Comparison of ENCODE assay signal across 8 mouse cellular contexts in the genomic region with DNA sequence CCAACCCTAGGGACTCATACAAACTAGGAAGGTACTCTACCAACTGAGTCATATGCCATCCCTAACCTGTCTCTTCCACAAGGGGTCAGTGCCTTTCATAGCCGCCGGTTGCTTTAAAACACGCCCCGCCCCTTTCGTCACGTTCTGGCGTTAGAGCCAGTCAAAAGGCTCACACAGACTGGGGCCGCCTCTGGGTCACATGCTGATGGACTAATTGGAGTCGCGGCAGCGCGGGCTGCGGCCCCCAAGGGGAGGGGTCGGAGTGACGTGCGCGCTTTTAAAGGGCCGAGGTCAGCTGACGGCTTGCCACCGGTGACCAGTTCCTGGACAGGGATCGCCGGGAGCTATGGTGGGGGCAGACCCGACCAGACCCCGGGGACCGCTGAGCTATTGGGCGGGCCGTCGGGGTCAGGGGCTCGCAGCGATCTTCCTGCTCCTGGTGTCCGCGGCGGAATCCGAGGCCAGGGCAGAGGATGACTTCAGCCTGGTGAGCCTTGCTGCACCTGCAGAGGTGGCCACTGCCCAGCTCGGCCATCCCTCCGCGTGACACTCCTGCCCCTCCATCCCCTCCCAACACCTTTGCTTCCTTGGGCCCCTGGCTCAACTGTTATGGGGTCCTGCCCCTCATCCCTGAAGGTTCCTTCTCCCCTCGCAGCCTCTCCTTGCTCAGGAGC. TPM values are rescaled to one million over a fixed set of nuclear protein-coding genes. Genes with fewer than 3 reads are reported as not detected.
DNase-seq lines count a peak whose midpoint lies in the region; ATAC-seq and TF ChIP-seq lines count a peak whose summit lies in the region.

A gene (plus strand): TSS at position 193 of the 674 bp plus-strand sequence.

- ATAC-seq in forebrain, embryonic 11.5 days (replicated peaks; ENCODE audit: low FRiP score), result peak; percentile 97
- peak; percentile 98 for ATAC-seq in heart, embryonic 16.5 days (replicated peaks; ENCODE audit: extremely low read depth, insufficient read depth, low FRiP score)
- peak; percentile 92 for ATAC-seq in liver, embryonic 15.5 days (ENCODE audit: insufficient read depth)
- peak; percentile 96 for ATAC-seq in neural tube, embryonic 12.5 days (ENCODE audit: low FRiP score, low read depth)

- WGBS in forebrain, embryonic 11.5 days, result under 1% methylated on average over 38 of the region's 38 CpGs
- WGBS in heart, embryonic 16.5 days, result under 1% methylated on average over 38 of the region's 38 CpGs
- WGBS in liver, embryonic 15.5 days (ENCODE audit: insufficient replicate concordance), result under 1% methylated on average over 38 of the region's 38 CpGs
- WGBS in neural tube, embryonic 12.5 days, result under 1% methylated on average over 35 of the region's 38 CpGs

- no peaks in the 10 kb centered on the region for H3K79me2 ChIP-seq in CH12.LX (replicated peaks; ENCODE audit: control insufficient read depth, extremely low read depth, insufficient read depth, poor library complexity, severe bottlenecking)

- peak within 1 kb of the TSS; percentile 28 for H3K9ac ChIP-seq in CH12.LX (ENCODE audit: insufficient read depth, low read depth)
- peak within 1 kb of the TSS; percentile 70 for H3K9ac ChIP-seq in forebrain, embryonic 11.5 days (ENCODE audit: low read length)
- H3K9ac ChIP-seq in heart, embryonic 16.5 days (ENCODE audit: low read length), result peak within 1 kb of the TSS; percentile 90
- H3K9ac ChIP-seq in liver, embryonic 15.5 days, result peak within 1 kb of the TSS; percentile 63
- peak within 1 kb of the TSS; percentile 80 for H3K9ac ChIP-seq in neural tube, embryonic 12.5 days

- dilution Hi-C loops in CH12.LX (cut with MboI; ENCODE audit: extremely low pct_ligation_motif_present, extremely low pct_unique_long_range_greater_than_20kb, low sequenced_read_pairs), result no loop called here

- H3K4me3 ChIP-seq in CH12.LX (replicated peaks in 1 of 3; ENCODE audit: low read depth in 2 of 3, low read length in 2 of 3, poor library complexity in 1 of 3), result peak within 1 kb of the TSS; percentile 77 to 82 (median 79)
- peak within 1 kb of the TSS; percentile 61 for H3K4me3 ChIP-seq in forebrain, embryonic 11.5 days (ENCODE audit: low read depth, low read length)
- peak within 1 kb of the TSS; percentile 80 for H3K4me3 ChIP-seq in heart, embryonic 16.5 days (ENCODE audit: low read length)
- H3K4me3 ChIP-seq in liver, embryonic 15.5 days (replicated peaks), result peak within 1 kb of the TSS; percentile 69
- peak within 1 kb of the TSS; percentile 68 for H3K4me3 ChIP-seq in neural tube, embryonic 12.5 days

- H3K4me2 ChIP-seq in CH12.LX (ENCODE audit: insufficient read depth, low read depth, poor library complexity, severe bottlenecking), result peak within 1 kb of the TSS; percentile 87
- peak within 1 kb of the TSS; percentile 93 for H3K4me2 ChIP-seq in forebrain, embryonic 11.5 days (ENCODE audit: low read depth, low read length, severe bottlenecking)
- H3K4me2 ChIP-seq in heart, embryonic 16.5 days (ENCODE audit: low read depth, low read length), result peak within 1 kb of the TSS; percentile 99
- peak within 1 kb of the TSS; percentile 95 for H3K4me2 ChIP-seq in liver, embryonic 15.5 days
- H3K4me2 ChIP-seq in neural tube, embryonic 12.5 days (replicated peaks), result peak within 1 kb of the TSS; percentile 96

- no peaks in the 10 kb centered on the region for H3K27me3 ChIP-seq in CH12.LX (replicated peaks)
- no peaks in the 10 kb centered on the region for H3K27me3 ChIP-seq in forebrain, embryonic 11.5 days (ENCODE audit: control insufficient read depth, insufficient read depth, low read length)
- no peaks in the 10 kb centered on the region for H3K27me3 ChIP-seq in heart, embryonic 16.5 days (ENCODE audit: control insufficient read depth, insufficient read depth, low read length)
- no peaks in the 10 kb centered on the region for H3K27me3 ChIP-seq in liver, embryonic 15.5 days
- no peaks in the 10 kb centered on the region for H3K27me3 ChIP-seq in neural tube, embryonic 12.5 days (replicated peaks)

- TF ChIP-seq CTCF in CH12.LX (conservative IDR thresholded peaks at IDR 0.05 in 1 of 2, IDR thresholded peaks at IDR 0.05 in 1 of 2; ENCODE audit: low read depth in 2 of 2, low read length in 2 of 2), result peak in 1 of 2 experiments; percentile 77; a peak in 3 of 4 replicates

- peak; percentile 100 for DNase-seq in CH12.LX (ENCODE audit: extremely low read depth)
- DNase-seq in c-Kit-positive CD71-positive TER-119-negative erythroid progenitor cells, embryonic 14.5 days (ENCODE audit: low read depth), result peak; percentile 99
- DNase-seq in forebrain, embryonic 11.5 days (ENCODE audit: low spot score), result peak; percentile 97
- peak; percentile 100 for DNase-seq in kidney, postnatal 36 days
- DNase-seq in telencephalon, adult 2 months (ENCODE audit: low read depth, low spot score), result peak; percentile 97

- peak; percentile 78 for TF ChIP-seq POLR2A in CH12.LX (IDR thresholded peaks at IDR 0.05; ENCODE audit: low read depth, low read length)

- in situ Hi-C loops in CH12.LX (cut with MboI; ENCODE audit: low pct_ligation_motif_present, low pct_unique_long_range_greater_than_20kb, low sequenced_read_pairs), result no loop called here

- peak within 1 kb of the TSS; percentile 6; the same call in 1 of the 2 replicates for H3K27ac ChIP-seq in CH12.LX (ENCODE audit: insufficient read depth, low read depth)
- H3K27ac ChIP-seq in forebrain, embryonic 11.5 days (ENCODE audit: low read depth, low read length), result no peak within 1 kb of the TSS
- peak within 1 kb of the TSS; percentile 54 for H3K27ac ChIP-seq in heart, embryonic 16.5 days (ENCODE audit: low read length)
- H3K27ac ChIP-seq in liver, embryonic 15.5 days (replicated peaks), result peak within 1 kb of the TSS; percentile 59
- no peak within 1 kb of the TSS for H3K27ac ChIP-seq in neural tube, embryonic 12.5 days

- H3K4me1 ChIP-seq in CH12.LX (ENCODE audit: control insufficient read depth in 1 of 2, insufficient read depth in 2 of 2), result peaks cover 11 to 39% of the 10 kb centered on the region in 2 experiments
- 0 out of 2 replicates have a peak, but pooled peaks cover 4% of the 10 kb centered on the region for H3K4me1 ChIP-seq in forebrain, embryonic 11.5 days (replicated peaks; ENCODE audit: control insufficient read depth, insufficient read depth, low read length)
- 0 out of 2 replicates have a peak, but pooled peaks cover 7% of the 10 kb centered on the region for H3K4me1 ChIP-seq in heart, embryonic 16.5 days (ENCODE audit: control insufficient read depth, insufficient read depth, low read length)
- peaks cover 37% of the 10 kb centered on the region for H3K4me1 ChIP-seq in liver, embryonic 15.5 days (replicated peaks)
- H3K4me1 ChIP-seq in neural tube, embryonic 12.5 days, result peaks cover 11% of the 10 kb centered on the region; the same call in 1 of the 2 replicates

- peak; percentile 36 for TF ChIP-seq RAD21 in CH12.LX (IDR thresholded peaks at IDR 0.05; ENCODE audit: low read depth, low read length)

- H3K9me3 ChIP-seq in CH12.LX (replicated peaks; ENCODE audit: low read length), result no peaks in the 10 kb centered on the region
- H3K9me3 ChIP-seq in forebrain, embryonic 11.5 days (ENCODE audit: control insufficient read depth, low read length), result no peaks in the 10 kb centered on the region
- H3K9me3 ChIP-seq in heart, embryonic 16.5 days (replicated peaks; ENCODE audit: control insufficient read depth, low read length), result no peaks in the 10 kb centered on the region
- no peaks in the 10 kb centered on the region for H3K9me3 ChIP-seq in liver, embryonic 15.5 days (replicated peaks)
- H3K9me3 ChIP-seq in neural tube, embryonic 12.5 days, result no peaks in the 10 kb centered on the region

- TF ChIP-seq EP300 in CH12.LX (IDR thresholded peaks at IDR 0.05; ENCODE audit: low read length), result no peak

- H3K36me3 ChIP-seq in CH12.LX (replicated peaks in 1 of 2; ENCODE audit: control insufficient read depth in 1 of 2, insufficient read depth in 1 of 2, low read length in 1 of 2), result peaks cover 16 to 40% of the 10 kb centered on the region in 2 experiments
- no peaks in the 10 kb centered on the region for H3K36me3 ChIP-seq in forebrain, embryonic 11.5 days (ENCODE audit: control insufficient read depth, insufficient read depth, low read length)
- 0 out of 2 replicates have a peak, but pooled peaks cover 3% of the 10 kb centered on the region for H3K36me3 ChIP-seq in heart, embryonic 16.5 days (ENCODE audit: control insufficient read depth, insufficient read depth)
- 0 out of 2 replicates have a peak, but pooled peaks cover 4% of the 10 kb centered on the region for H3K36me3 ChIP-seq in liver, embryonic 15.5 days (replicated peaks)
- H3K36me3 ChIP-seq in neural tube, embryonic 12.5 days, result peaks cover 14% of the 10 kb centered on the region; the same call in 1 of the 2 replicates

TF ChIP-seq in CH12.LX, 34 proteins besides CTCF, POLR2A, EP300 and RAD21 (continues in another document):
- peak; percentile 40; the same call in 1 of the 2 replicates for TF ChIP-seq NRF1 (IDR thresholded peaks at IDR 0.05; ENCODE audit: low read depth, low read length)
- no peak for TF ChIP-seq MAFK (IDR thresholded peaks at IDR 0.05; ENCODE audit: insufficient replicate concordance, low read length)
- TF ChIP-seq MXI1 (IDR thresholded peaks at IDR 0.05; ENCODE audit: low read depth, low read length), result peak; percentile 29
- TF ChIP-seq SMC3 (IDR thresholded peaks at IDR 0.05; ENCODE audit: low read depth, low read length), result peak; percentile 59
- TF ChIP-seq USF2 (conservative IDR thresholded peaks at IDR 0.05; ENCODE audit: low read depth, low read length), result peak; percentile 70
- TF ChIP-seq HCFC1 (IDR thresholded peaks at IDR 0.05; ENCODE audit: low read depth, low read length), result peak; percentile 52
- no peak for TF ChIP-seq RCOR1 (conservative IDR thresholded peaks at IDR 0.05; ENCODE audit: low read depth, low read length)
- peak; percentile 85 for TF ChIP-seq TBP (conservative IDR thresholded peaks at IDR 0.05; ENCODE audit: low read depth, low read length)
- no peak for TF ChIP-seq CHD1 (IDR thresholded peaks at IDR 0.05; ENCODE audit: low read depth, low read length)
- TF ChIP-seq TCF12 (IDR thresholded peaks at IDR 0.05; ENCODE audit: low read depth, low read length), result peak; percentile 60; the same call in 1 of the 2 replicates
- TF ChIP-seq E2F4 (IDR thresholded peaks at IDR 0.05; ENCODE audit: insufficient replicate concordance, low read depth, low read length), result peak; percentile 33; the same call in 1 of the 2 replicates
- TF ChIP-seq MAZ (IDR thresholded peaks at IDR 0.05; ENCODE audit: low read depth, low read length), result peak; percentile 86
- TF ChIP-seq JUN (IDR thresholded peaks at IDR 0.05; ENCODE audit: insufficient read depth, low read depth, low read length), result no peak

RNA-seq across cellular contexts. Expression of the gene that starts here (rescaled TPM):
- 27.5 and 31.2 TPM in 2 replicates for total RNA-seq in CH12.LX (2012; rRNA removed)
- 28.8 and 32.0 TPM in 2 replicates for total RNA-seq in CH12.LX (2014; rRNA removed)
- 31.9 and 35.4 TPM in 2 replicates for polyA plus RNA-seq in CH12.LX (2012; ENCODE audit: insufficient read length, low read depth)
- polyA plus RNA-seq in forebrain, embryonic 11.5 days (2014; fragmentation: Nextera tagmentation; extraction: Ambion mirVana), result 12.8 and 13.4 TPM in 2 replicates
- 20.1 and 20.4 TPM in 2 replicates for polyA plus RNA-seq in heart, embryonic 16.5 days (2015; fragmentation: Nextera tagmentation; extraction: Ambion mirVana)
- 17.1 and 19.8 TPM in 2 replicates for polyA plus RNA-seq in liver, embryonic 15.5 days (2015; fragmentation: Nextera tagmentation; extraction: Ambion mirVana)
- 24.4 and 27.3 TPM in 2 replicates for polyA plus RNA-seq in neural tube, embryonic 12.5 days (2016; fragmentation: Nextera tagmentation; extraction: Ambion mirVana)

Comparison
In these comparisons a context has a peak if more than half of its experiments do, and no peak if none do; other contexts are left out.
1. H3K27ac ChIP-seq: peak in CH12.LX (single experiment), heart, embryonic 16.5 days (single experiment) and liver, embryonic 15.5 days (single experiment); none in forebrain, embryonic 11.5 days (single experiment) and neural tube, embryonic 12.5 days (single experiment).
2. H3K9ac ChIP-seq: peak in every context shown above with its lines; median percentile 90 in heart, embryonic 16.5 days; 80 in neural tube, embryonic 12.5 days; 70 in forebrain, embryonic 11.5 days; 63 in liver, embryonic 15.5 days; 28 in CH12.LX.
3. Peak in every context shown above with its lines, with median percentiles within 50 percentile points of each other: DNase-seq, H3K4me2 ChIP-seq, H3K4me3 ChIP-seq and ATAC-seq.